Mouse (Mus musculus) 416B (cell line): ENCODE measurements at regions not wholly inside any gene's neighbourhood (a gene's known extent, or its start where the extent isn't known, plus 50 kb on each side); places are given as distances from the start of the nearest gene placed in this dataset.

Source experiments
- DNase-seq: peaks from one replicate; pipeline ENCODE4 v3.0.0; 2011; ENCODE audit warnings: low read depth

DNA sequence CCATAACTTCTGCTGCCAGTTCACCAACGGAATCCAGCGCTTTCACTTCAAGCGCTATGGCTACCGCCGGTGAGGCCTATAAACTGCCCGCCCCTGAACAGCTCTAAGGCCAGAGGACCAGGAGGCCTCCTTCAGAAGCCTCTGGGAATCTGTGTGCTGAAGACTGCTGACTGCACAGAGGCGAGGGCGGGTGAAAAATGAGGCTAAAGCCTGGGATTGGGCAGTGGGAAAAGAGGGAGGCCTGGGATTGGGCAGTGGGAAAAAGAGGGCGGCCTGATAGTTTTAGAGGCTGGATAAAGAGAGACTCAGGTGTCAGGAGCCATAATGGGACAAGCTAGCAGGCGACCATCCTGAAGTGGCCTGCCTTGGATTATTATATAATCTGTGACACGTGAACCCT, 80.8 kb downstream of the Plekhb2 start:
- DNase-seq = no peak

GRCm38 (mm10) chr1:34943196-34943595, 93.4 kb downstream of the Plekhb2 start:
- DNase-seq = no peak

GRCm38 (mm10) chr1:34961633-34962507, 112.1 kb downstream of the Plekhb2 start:
- DNase-seq = peak; percentile 34

- DNase-seq = no peak
Measured at GRCm38 (mm10) chr1:34962508-34962885, 112.7 kb downstream of the Plekhb2 start.

DNA sequence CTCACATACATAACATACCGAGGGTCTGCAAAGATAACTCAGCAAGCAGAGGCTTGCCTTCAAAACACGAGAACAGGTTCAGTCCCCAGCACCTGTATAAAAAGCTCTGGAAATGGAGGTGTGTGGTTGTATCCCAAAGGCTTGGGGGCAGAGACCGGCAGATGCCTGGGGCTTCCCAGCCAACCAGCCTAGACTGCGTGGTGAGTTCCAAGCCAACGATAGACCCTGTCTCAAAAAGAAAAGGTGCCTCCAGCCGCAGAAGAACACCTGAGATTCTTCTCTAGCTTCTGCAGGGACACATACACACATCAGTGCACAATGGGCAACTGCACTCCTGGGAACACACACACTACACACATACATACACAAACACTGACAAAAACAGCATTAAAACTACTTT, 125.0 kb downstream of the Plekhb2 start:
- DNase-seq = no peak

GRCm38 (mm10) chr1:34978156-34978555, 128.4 kb downstream of the Plekhb2 start:
- DNase-seq = no peak

DNA sequence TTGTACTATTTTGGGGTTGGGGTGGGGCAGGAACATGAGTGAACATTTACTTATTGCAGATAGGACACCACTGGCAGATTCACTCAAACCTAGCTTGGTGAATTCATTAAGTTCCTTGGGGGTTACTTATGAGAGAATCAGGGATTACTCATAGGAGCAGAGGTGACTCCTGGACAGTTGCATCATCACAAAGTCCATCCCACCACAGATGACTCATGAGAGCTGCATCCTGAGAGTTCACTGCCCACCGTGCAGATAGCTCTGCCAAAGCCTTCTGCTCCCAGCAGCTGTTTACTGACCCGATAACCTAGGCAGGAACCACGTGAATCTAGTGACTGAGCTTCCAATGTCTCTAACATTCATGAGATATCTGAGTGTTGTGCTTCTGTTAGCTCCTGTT, 129.6 kb downstream of the Plekhb2 start:
- peak; percentile 46 for DNase-seq

DNA sequence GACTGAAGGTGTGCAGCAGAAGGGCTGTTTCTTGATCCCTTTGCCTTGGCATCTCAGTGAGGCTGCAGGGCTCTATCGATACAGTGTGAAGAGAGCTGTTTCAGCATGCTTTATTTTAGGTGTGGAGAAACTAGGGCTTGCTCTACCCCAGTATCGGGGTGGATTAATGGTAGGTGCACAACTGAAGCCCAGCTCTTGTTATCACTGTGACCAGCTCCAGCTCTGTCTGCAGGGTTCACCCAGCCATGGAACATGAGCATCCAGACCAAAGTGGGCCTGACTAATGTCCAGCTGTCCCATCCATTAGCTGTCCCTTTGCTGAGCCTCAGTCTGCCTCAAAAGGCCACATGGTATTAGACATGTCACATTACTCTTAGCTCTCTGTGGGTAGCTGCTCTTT, 132.2 kb downstream of the Plekhb2 start:
- DNase-seq = no peak

- no peak for DNase-seq
Measured at GRCm38 (mm10) chr1:34982966-34983365, 133.2 kb downstream of the Plekhb2 start.

- no peak for DNase-seq
Measured at GRCm38 (mm10) chr1:34986861-34987260, 137.1 kb downstream of the Plekhb2 start.

DNA sequence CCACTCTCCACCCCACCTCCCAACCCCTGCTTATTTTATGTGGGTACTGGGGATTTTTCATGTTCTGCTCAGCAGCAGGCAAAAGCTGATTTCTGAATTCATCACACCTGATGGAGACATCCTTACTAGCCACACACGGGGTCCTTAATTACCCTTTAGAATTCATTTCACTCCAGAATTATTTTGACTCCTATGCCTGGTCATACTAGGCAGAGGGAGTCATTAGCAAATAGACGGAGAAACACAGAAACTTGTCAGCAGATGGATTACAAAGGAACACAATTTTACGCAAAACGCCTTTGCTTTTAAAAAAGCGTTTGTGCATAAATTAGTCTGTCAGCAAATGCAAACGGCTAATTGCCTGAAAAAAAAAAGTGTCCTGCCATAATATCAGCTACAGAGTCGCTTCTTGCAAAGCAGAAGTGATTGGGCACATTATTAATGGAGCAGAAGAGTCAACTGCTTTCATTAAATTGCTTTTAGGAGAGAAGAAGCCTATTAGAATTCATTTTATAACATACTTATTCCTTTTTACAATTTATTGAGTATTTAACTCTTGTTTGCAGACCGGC, 138.0 kb downstream of the Plekhb2 start:
- DNase-seq = no peak

GRCm38 (mm10) chr1:34988225-34988624, 138.4 kb downstream of the Plekhb2 start:
- no peak for DNase-seq

- no peak for DNase-seq
Measured at GRCm38 (mm10) chr1:35000801-35001200, 151.0 kb downstream of the Plekhb2 start.

GRCm38 (mm10) chr1:35017471-35017870, 167.7 kb downstream of the Plekhb2 start:
- peak; percentile 40 for DNase-seq

DNA sequence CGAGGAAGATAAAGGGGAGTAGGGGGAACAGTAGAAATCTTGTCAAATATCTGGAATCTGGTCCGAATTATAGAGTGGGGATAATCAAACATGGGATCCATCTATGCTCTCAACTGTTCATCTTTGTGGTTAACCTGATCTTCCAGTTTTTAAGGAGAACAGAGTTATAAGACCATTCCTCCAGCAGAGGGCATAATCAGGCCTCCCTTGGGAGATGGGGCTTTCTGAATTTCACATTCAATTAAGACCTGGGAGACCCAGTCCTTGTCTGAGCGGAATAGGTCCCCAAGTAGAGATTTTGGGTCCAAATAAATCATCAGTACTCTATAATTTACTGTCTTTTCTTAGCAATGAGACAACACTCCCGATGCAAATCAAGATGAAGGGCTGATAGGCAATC, 182.8 kb downstream of the Plekhb2 start:
- DNase-seq = peak; percentile 14

DNA sequence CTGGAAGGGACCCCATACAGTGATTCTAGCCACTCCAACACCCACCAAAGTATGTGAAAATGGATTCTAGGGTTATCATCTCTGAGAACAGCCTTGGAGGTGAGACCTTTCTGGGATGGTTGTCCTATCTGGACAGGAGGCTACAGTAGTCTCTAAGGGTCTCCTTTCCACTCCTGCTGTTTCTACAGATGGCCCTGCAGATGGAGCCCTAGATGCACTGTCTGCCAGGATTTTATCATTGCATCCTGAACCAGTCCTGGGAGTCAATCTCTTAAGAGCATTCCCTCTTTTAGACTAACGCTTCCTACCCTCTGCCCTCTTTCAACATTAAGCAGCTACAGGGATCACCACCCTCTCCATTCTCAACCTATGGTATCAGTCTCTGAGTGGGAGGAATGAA, 223.0 kb downstream of the Plekhb2 start:
- no peak for DNase-seq

DNA sequence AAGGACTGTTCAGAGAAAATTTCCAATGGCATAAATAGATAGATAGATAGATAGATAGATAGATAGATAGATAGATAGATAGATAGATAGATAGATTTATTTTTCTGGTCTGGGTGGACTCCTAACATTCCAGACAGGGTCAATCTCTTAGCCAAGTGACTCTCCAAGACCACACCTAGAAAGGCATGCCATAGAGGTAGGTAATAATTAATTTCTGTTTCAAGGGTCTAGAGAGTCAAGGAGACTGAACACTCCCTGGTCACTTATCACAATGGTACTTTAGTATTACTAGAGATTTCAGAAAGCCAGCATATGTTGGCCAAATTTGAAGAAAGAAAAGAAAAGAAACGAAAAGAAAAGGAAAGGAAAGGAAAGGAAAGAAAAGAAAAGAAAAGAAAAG, 245.1 kb downstream of the Plekhb2 start:
- no peak for DNase-seq

GRCm38 (mm10) chr1:35095785-35096184, 246.0 kb downstream of the Plekhb2 start:
- no peak for DNase-seq

GRCm38 (mm10) chr1:35106665-35107064, 256.9 kb downstream of the Plekhb2 start:
- DNase-seq = no peak

DNA sequence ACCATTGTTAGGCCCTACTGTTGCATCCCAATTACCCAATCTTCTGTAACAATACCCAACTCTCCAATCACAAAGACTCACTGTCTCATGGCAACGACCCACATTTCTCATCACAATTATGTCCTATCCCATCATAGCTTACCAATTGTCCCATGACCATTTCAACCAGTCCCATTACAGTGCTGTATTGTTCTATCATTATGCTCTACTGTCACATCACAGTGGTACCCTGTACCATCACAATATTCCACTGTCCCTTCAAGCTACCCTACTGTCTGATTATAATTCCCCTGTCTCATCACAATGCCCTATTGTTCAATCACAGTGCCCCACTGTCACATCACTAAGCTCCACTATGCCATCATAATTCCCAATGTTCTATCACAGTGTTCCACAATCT, 260.0 kb downstream of the Plekhb2 start:
- DNase-seq = no peak

GRCm38 (mm10) chr1:35115521-35115920, 265.7 kb downstream of the Plekhb2 start:
- no peak for DNase-seq

DNA sequence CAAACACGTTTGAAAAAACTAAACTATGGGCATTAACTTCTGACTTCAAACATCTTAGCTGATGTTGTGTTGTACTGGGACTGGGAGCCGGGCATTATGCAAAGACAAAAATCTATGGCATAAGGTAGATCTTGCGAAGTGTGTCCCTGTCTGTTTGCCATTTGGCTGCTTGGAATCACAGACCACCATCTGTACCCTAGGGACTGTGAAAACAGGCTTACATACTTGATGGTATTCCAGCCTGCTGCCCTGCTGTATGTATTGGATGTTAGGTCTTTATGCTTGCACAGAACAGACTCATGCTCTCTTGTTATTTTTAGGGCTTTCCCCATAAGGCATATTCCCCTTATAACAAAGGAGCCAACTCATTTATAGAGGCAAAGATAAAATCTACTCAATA, 288.1 kb downstream of the Plekhb2 start:
- DNase-seq = no peak

GRCm38 (mm10) chr1:35149036-35149435, 299.3 kb downstream of the Plekhb2 start:
- no peak for DNase-seq

- no peak for DNase-seq
Measured at GRCm38 (mm10) chr1:35162506-35162905, 312.7 kb downstream of the Plekhb2 start.
